Mouse (Mus musculus) frontal cortex, adult (tissue): ENCODE data around the gene A530084C06Rik.
A peak's percentile ranks its signal among the peaks of the same experiment; 100 is the strongest.

ENCODE experiments used
- ATAC-seq: cut with Nextera tagmentation; 2 replicates; pipeline ENCODE4 v1.9.2; 2017; ENCODE audit warnings: mild to moderate bottlenecking, moderate library complexity, mixed read lengths; ENCODE audit not compliant: low TSS enrichment

The A530084C06Rik gene

GRCm38 (mm10) chr13:31558521-31559418, at the start of gene A530084C06Rik:
Gene A530084C06Rik (minus strand): TSS chr13:31559333.
- peak; percentile 18; the same call in 1 of the 2 replicates for ATAC-seq

GRCm38 (mm10) chr13:31603964-31604363, 44.8 kb upstream of the A530084C06Rik start:
- ATAC-seq = no peak

GRCm38 (mm10) chr13:31599576-31599975, 40.4 kb upstream of the A530084C06Rik start:
- no peak for ATAC-seq

DNA sequence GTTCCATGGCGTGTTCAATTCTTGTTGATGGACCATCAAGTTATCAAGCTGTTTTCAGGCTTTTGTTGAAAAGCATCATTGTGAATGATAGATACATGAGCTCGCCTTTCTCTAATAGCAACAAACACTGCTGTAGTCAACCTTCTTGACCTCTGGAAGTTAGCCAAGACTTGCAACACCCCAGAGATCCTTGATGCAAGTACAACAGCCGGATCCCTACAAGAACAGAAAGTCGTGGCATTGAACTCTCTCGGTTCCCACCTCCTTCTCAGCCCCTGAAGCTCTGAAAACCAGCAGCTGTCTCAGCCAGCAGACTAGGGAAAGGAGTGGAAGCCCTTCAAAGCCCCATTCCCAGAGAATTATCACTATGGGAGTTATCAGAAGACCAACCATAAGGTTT, 28.2 kb upstream of the A530084C06Rik start:
- ATAC-seq = no peak

DNA sequence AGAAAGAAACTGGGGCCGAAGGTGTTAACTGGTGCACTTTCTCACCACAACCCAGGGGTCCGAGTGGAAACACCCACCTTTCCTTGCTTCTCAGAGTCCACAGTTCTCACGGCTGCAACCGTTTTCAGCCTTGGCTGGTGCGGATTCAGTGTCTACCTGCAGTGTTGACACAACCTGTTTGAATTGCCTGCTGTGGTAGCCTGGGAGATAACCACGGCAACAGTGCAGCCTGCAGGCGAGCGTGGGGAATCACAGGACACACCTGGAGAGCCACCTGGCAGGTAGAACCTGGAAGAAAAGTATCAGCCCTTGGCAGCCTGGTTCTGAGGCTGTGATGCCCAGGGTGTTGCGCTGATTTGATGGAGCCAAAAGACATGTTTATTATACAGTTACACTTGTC, 20.7 kb upstream of the A530084C06Rik start:
- ATAC-seq = no peak

- ATAC-seq = no peak
Measured at GRCm38 (mm10) chr13:31578389-31578788, 19.3 kb upstream of the A530084C06Rik start.

DNA sequence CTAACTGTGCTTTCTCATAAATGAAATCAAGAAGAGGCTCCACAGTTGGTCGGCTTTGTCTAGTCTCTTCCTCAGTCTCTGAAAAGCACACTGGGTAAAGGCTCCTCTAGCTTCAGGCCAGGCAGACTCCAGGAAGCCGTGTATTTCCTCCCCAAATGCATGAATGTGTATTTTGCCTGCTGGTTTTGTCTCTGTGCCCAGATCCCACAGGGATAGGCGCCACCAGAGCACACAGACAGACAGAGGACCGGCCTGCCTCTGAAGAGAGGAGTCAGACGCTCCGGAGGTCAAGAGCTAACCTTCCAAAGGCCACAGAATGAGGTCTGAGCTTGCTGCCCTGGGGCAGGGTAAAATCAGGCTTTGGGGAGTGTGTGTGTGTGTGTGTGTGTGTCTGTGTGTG, 18.4 kb upstream of the A530084C06Rik start:
- no peak for ATAC-seq

DNA sequence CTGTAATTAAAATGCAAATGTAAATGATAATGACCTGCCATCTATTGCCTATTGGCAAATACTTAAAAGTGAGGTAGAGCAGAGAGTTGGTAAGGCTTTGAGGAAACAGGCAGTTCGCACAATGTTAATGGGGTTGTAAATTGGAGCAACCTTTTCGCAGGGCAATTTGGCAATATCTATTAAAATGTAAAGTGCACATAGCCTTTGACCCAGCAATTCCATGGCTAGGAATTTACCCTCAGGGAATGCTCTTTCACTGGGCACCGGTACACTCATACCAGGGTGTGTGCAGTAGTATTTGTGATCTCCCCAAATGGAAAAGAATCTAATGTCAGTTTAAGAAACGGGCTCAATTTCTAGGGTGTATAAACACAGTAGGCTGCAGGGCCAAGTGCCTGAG, 17.6 kb upstream of the A530084C06Rik start:
- ATAC-seq = no peak

- ATAC-seq = no peak
Measured at GRCm38 (mm10) chr13:31574627-31575026, 15.5 kb upstream of the A530084C06Rik start.

GRCm38 (mm10) chr13:31572806-31573508, 13.8 kb upstream of the A530084C06Rik start:
- no peak for ATAC-seq

- no peak for ATAC-seq
Measured at GRCm38 (mm10) chr13:31567617-31568294, 8.6 kb upstream of the A530084C06Rik start.

- no peak for ATAC-seq
Measured at GRCm38 (mm10) chr13:31567099-31567498, 8.0 kb upstream of the A530084C06Rik start.

DNA sequence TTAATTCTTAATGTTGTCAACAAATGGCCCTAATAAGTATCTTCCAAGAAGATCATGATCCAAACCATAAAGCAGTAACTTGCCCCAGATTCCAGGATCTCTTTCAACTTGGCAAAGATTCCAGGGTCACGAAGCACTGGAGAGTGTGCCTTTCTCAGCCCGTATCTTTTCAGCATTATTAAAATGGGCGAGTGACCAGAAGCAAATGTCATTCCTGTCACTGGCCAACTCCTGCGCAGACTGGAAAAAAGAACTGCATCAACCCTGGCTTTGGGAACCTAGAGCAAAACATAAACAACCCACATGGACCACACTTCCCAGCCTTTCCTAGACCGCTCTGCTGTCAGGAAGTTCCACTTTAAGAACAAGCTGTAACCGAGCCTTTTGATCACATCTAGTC, 5.3 kb upstream of the A530084C06Rik start:
- ATAC-seq = no peak

- ATAC-seq = peak; percentile 56
Measured at GRCm38 (mm10) chr13:31559419-31560144, 449 bp upstream of the A530084C06Rik start.

GRCm38 (mm10) chr13:31557768-31558520, 1.2 kb downstream of the A530084C06Rik start:
- peak; percentile 83 for ATAC-seq

- ATAC-seq = no peak
Measured at GRCm38 (mm10) chr13:31556964-31557767, 2.0 kb downstream of the A530084C06Rik start.

- ATAC-seq = no peak
Measured at GRCm38 (mm10) chr13:31555834-31556233, 3.3 kb downstream of the A530084C06Rik start, which contains the start of gene Foxq1. Gene Foxq1 (plus strand): TSS chr13:31556134.

- ATAC-seq = no peak
Measured at GRCm38 (mm10) chr13:31547610-31548009, 11.5 kb downstream of the A530084C06Rik start.

DNA sequence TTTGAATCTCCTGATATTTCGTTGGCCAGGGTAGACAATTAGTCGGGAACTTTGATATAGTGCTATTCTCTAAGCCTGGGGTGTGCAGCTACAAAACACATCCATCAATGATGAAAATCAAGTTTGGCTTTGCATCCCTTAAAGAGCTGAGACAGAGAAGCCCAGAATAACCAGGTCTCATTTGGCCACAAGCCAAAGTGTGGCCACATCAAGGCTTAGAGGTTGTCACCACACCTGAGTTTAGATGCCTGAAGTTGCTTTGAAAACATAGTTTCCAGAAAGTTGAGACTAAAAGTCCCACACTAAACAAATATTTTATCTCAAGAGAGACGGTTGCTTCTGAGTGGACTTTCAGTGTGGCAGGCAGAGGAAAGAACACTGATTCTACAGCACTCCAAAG, 11.9 kb downstream of the A530084C06Rik start:
- ATAC-seq = no peak

DNA sequence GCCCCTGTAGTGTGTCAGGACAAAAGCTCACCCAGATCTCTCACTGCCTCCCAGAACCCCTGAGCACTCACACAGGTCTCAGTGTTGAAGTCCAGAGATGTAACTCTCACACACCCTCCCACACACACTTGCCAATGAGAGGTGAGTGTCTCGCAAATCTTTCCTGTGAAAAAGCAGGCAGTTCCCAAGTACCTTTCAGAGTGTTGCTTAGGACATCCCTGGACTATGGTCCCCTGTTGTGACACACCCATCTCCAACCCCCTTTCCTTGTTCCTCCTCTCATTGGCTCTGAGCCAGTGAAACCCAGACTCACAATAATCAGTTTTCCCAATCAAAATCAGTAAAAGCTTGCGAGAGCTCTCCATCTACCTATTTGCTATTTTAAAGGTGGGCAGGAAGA, 12.3 kb downstream of the A530084C06Rik start:
- no peak for ATAC-seq
